Mouse (Mus musculus) midbrain, postnatal 0 days (tissue): ENCODE measurements around the gene Ackr2. TPM values are rescaled to one million over a fixed set of nuclear protein-coding genes. Genes with fewer than 3 reads are reported as not detected.
A peak's percentile ranks its signal among the peaks of the same experiment; 100 is the strongest.

ENCODE experiments used
- ATAC-seq: fragments of 200-750 bp; cut with Nextera tagmentation; 2 replicates; pipeline ENCODE4 v1.8.0; 2017; ENCODE audit warnings: moderate number of reproducible peaks, mild to moderate bottlenecking, moderate TSS enrichment, moderate library complexity; ENCODE audit not compliant: low FRiP score
- DNase-seq: peaks from one replicate; pipeline ENCODE4 v3.0.0-alpha.2; 2015; ENCODE audit warnings: low spot score
- H3K27ac ChIP-seq: fragments of 300-500 bp; sonication (generic); 2 replicates; pipeline ENCODE4 v1.5.1; 2014; ENCODE audit warnings: low read depth, mild to moderate bottlenecking, low read length, mixed read lengths
- H3K27me3 ChIP-seq: fragments of 300-500 bp; sonication (generic); 2 replicates; pipeline ENCODE4 v1.6.1; 2014; ENCODE audit warnings: low read length, control low read depth, mixed read lengths; ENCODE audit not compliant: insufficient read depth
- H3K36me3 ChIP-seq: fragments of 300-500 bp; sonication (generic); 2 replicates; pipeline ENCODE4 v1.6.1; 2014; ENCODE audit warnings: low read length, control low read depth, mixed read lengths; ENCODE audit not compliant: insufficient read depth
- H3K4me1 ChIP-seq: fragments of 300-500 bp; sonication (generic); 2 replicates; pipeline ENCODE4 v1.6.1; 2014; ENCODE audit warnings: mild to moderate bottlenecking, control low read depth, antibody characterized with exemption, low read length, mixed read lengths; ENCODE audit not compliant: insufficient read depth
- H3K4me2 ChIP-seq: fragments of 300-500 bp; sonication (generic); 2 replicates; pipeline ENCODE4 v1.6.1; 2014; ENCODE audit warnings: low read depth, mild to moderate bottlenecking, low read length, mixed read lengths; ENCODE audit not compliant: poor library complexity, severe bottlenecking
- H3K4me3 ChIP-seq: fragments of 300-500 bp; sonication (generic); 2 replicates; pipeline ENCODE4 v1.5.1; 2014; ENCODE audit warnings: low read depth, mild to moderate bottlenecking, low read length, moderate library complexity
- H3K9ac ChIP-seq: fragments of 300-500 bp; sonication (generic); replicated peaks from 2 replicates; pipeline ENCODE4 v1.6.1; 2014; ENCODE audit warnings: mild to moderate bottlenecking, low read length, moderate library complexity, mixed read lengths; ENCODE audit not compliant: poor library complexity, severe bottlenecking
- H3K9me3 ChIP-seq: fragments of 300-500 bp; sonication (generic); 2 replicates; pipeline ENCODE4 v1.6.1; 2016; ENCODE audit warnings: low read length, control low read depth
- CTCF ChIP-seq: IDR thresholded peaks from 2 replicates; pipeline ENCODE4 v1.5.1; 2016; ENCODE audit warnings: antibody characterized with exemption, mild to moderate bottlenecking
- WGBS: fragments of 180-500 bp; shearing (Covaris S2); extraction: QIAGEN DNeasy Blood & Tissue Kit; methylation state at CpG from one replicate; pipeline ENCODE4 v1.1.7; 2014; 5-methylcytosine and 5-hydroxymethylcytosine counted together
- polyA plus RNA-seq: library from polyadenylated mRNA; unstranded; fragments of >200 nt; fragmentation: Nextera tagmentation; extraction: Ambion mirVana; gene quantifications from 2 replicates; pipeline ENCODE4 v1.2.1, GENCODE M21; 2015
- total RNA-seq: library from RNA; depleted of rRNA; stranded (reverse); fragments of >200 nt; gene quantifications from 2 replicates; pipeline ENCODE4 v1.2.3, GENCODE M21; 2014

The Ackr2 gene
- total and polyA plus RNA-seq, 2 experiments from 2014 or later, result 0.78 to 3.0 TPM

DNA sequence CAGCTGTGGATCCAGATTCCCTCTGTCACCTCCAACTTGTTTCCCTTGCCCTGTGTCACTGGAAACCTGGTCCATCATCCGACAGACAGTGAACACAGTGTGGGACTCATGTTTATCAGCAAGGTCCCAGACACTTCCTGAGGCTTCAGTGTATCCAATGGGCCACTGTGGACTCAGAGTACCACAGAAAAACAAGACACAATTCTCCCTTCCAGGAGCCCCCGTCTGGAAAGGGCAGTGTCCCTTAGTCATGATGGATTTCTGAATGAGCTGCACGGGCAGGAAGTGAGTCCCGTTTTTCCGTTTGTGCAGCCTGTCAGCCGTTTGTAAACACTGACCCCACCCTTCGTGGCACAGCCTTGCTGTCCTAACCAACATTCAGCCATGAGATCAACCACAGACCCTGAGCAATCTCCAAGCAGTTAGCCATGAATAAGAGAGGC is 16.1 kb upstream of the Ackr2 start:
- Histone ChIP-seq H3K27me3 (no peaks in the 10 kb centered on the region), H3K9ac (no peak overlapping the region), H3K4me1 (0 out of 2 replicates have a peak, but pooled peaks cover 3% of the 10 kb centered on the region), H3K27ac (no peak overlapping the region), H3K4me2 (no peak overlapping the region), H3K4me3 (no peak overlapping the region), H3K36me3 (no peaks in the 10 kb centered on the region), H3K9me3 (no peaks in the 10 kb centered on the region)
- ATAC-seq, result no peak
- no peak for TF ChIP-seq CTCF
- no peak for DNase-seq
- 74% methylated on average over 7 of the region's 7 CpGs for WGBS

DNA sequence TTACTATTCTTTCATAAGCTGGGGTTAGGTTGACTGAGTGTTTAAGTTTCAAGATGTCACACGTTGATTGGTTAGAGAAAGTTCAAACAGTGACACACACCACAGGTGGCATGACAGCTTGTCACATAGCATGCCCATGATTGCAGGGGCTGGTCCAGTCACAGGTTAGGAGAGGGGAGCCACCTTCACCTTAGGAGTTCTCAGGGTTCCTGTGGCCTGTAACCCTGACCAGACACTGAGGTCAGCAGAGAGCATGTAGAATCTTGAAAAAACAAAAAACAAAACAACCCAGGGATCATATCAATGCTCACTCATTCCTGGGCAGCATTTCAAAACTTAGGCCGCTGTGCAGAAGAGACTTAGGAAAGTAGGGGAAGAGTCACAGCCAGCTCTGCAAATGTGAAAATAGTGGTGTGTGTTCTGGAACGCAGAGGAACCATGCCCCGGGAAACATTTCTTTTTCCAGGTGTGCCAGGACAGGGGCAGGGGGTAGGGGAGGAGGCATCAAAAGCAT is 8.2 kb upstream of the Ackr2 start:
- H3K4me3 ChIP-seq, result no peak overlapping the region
- H3K36me3 ChIP-seq, result no peaks in the 10 kb centered on the region
- 77% methylated on average over 4 of the region's 4 CpGs for WGBS
- no peak overlapping the region for H3K27ac ChIP-seq
- TF ChIP-seq CTCF, result no peak
- no peak overlapping the region for H3K9ac ChIP-seq
- H3K9me3 ChIP-seq, result no peaks in the 10 kb centered on the region
- no peaks in the 10 kb centered on the region for H3K4me1 ChIP-seq
- H3K4me2 ChIP-seq, result no peak overlapping the region
- no peaks in the 10 kb centered on the region for H3K27me3 ChIP-seq
- DNase-seq, result no peak
- no peak for ATAC-seq

GRCm38 (mm10) chr9:121890441-121890941 is 7.7 kb upstream of the Ackr2 start:
- H3K27ac ChIP-seq, result no peak overlapping the region
- no peaks in the 10 kb centered on the region for H3K27me3 ChIP-seq
- no peaks in the 10 kb centered on the region for H3K36me3 ChIP-seq
- no peak for TF ChIP-seq CTCF
- H3K9ac ChIP-seq, result no peak overlapping the region
- peak; percentile 24 for DNase-seq
- H3K4me3 ChIP-seq, result no peak overlapping the region
- no peak for ATAC-seq
- no peaks in the 10 kb centered on the region for H3K4me1 ChIP-seq
- 46% methylated on average over 18 of the region's 18 CpGs for WGBS
- no peak overlapping the region for H3K4me2 ChIP-seq
- no peaks in the 10 kb centered on the region for H3K9me3 ChIP-seq

DNA sequence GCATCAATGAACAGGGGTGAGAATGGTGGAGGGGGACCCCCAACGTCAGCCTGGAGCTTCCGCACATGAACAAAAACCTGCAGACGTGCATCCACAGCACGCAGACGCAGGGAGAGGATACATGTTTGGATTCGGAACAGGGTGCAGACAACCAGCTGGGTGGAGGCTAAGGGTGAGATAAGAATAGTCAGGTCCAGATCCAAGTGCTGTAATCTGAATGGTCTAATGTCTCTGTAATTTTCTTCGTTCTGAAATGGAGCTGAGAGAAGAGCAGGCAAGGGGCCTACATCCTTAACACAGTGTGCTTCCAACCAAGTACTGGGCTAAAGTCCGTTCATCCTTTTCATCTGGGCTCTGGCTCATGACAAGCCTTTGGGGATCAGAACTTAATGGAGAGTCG is 6.9 kb upstream of the Ackr2 start:
- no peaks in the 10 kb centered on the region for H3K4me1 ChIP-seq
- WGBS, result 87% methylated on average over 9 of the region's 9 CpGs
- no peak for TF ChIP-seq CTCF

DNA sequence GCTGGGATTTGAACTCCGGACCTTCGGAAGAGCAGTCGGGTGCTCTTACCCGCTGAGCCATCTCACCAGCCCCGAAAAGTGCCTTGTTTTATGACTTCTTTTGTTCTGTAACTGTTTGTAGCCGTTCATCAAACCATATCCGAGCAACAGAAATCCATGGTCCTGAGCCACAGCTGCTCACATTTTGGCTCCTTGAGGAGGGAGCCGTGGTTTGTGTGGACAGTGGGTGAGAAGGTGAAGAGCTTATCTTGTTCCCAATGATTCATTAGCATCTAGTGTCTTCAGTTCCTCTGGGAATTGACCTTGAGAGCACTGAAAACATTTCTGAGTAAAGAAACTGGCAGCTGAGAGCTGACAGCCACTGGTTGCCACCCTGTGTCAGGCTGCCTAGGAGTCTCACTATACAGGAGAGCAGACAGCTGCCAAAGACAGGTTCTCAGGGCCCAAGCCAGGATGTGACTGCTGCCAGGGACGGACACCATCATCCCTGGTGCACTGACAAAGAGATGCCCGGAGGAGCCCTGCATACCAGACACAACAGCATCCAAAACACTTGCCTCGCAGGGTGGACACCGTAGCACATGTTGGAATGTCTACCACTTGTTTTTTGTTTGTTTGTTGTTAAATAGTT is 6.0 kb upstream of the Ackr2 start:
- Histone ChIP-seq H3K27me3 (no peaks in the 10 kb centered on the region), H3K36me3 (no peaks in the 10 kb centered on the region), H3K4me3 (no peak overlapping the region), H3K27ac (no peak overlapping the region), H3K9me3 (no peaks in the 10 kb centered on the region), H3K4me2 (no peak overlapping the region), H3K9ac (no peak overlapping the region), H3K4me1 (no peaks in the 10 kb centered on the region)
- DNase-seq, result no peak
- 85% methylated on average over 12 of the region's 12 CpGs for WGBS
- ATAC-seq, result no peak
- TF ChIP-seq CTCF, result no peak

More for the DNA sequence above, 6.9 kb upstream of the Ackr2 start:
- Histone ChIP-seq H3K9ac (no peak overlapping the region), H3K36me3 (no peaks in the 10 kb centered on the region), H3K27ac (no peak overlapping the region), H3K4me2 (no peak overlapping the region), H3K4me3 (no peak overlapping the region), H3K27me3 (no peaks in the 10 kb centered on the region), H3K9me3 (no peaks in the 10 kb centered on the region)
- ATAC-seq (no peak), DNase-seq (no peak)

- Histone ChIP-seq H3K4me2 (no peak overlapping the region), H3K9me3 (no peaks in the 10 kb centered on the region), H3K36me3 (no peaks in the 10 kb centered on the region), H3K9ac (no peak overlapping the region), H3K27ac (no peak overlapping the region), H3K4me1 (no peaks in the 10 kb centered on the region), H3K4me3 (no peak overlapping the region), H3K27me3 (no peaks in the 10 kb centered on the region)
- 49% methylated on average over 7 of the region's 7 CpGs for WGBS
- no peak for ATAC-seq
- no peak for DNase-seq
- no peak for TF ChIP-seq CTCF
Measured at GRCm38 (mm10) chr9:121894447-121894846, 3.7 kb upstream of the Ackr2 start.
